Mouse (Mus musculus): ENCODE data around the gene Bach2. TPM values are rescaled to one million over a fixed set of nuclear protein-coding genes. Genes with fewer than 3 reads are reported as not detected.

The Bach2 gene
- polyA plus RNA-seq, 1 experiment from 2014 or later: 12.2 TPM

DNA sequence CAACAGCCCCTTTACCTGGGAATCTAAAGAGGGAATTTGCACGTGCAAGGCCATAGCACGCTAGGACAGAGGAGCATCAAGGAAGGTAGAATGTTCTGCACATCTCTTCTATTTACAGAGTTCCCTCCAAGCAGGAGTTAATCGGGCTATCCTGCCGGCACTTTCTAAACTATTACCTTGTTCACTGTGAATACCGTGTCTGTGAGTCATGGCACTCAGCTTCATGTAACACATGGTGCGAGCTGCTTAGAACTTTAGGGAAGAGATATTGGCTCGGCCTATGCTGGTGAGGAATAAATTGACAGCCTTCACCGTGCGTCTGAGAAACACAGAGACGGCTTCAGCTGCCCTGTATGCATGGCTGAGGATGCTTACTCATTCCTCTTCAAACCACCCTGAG is 99.8 kb downstream of the Bach2 start:
- H3K4me3 ChIP-seq: no peak overlapping the region
- no peak overlapping the region for H3K27ac ChIP-seq
- H3K9me3 ChIP-seq: no peaks in the 10 kb centered on the region
- peaks cover 34% of the 10 kb centered on the region for H3K4me1 ChIP-seq
- no peaks in the 10 kb centered on the region for H3K36me3 ChIP-seq
- H3K27me3 ChIP-seq: no peaks in the 10 kb centered on the region
- no peak overlapping the region for H3K9ac ChIP-seq
- no peak for ATAC-seq (ENCODE audit: low FRiP score, low read depth)
- 57% methylated on average over 10 of the region's 10 CpGs for WGBS
- H3K4me2 ChIP-seq (replicated peaks): no peak overlapping the region

DNA sequence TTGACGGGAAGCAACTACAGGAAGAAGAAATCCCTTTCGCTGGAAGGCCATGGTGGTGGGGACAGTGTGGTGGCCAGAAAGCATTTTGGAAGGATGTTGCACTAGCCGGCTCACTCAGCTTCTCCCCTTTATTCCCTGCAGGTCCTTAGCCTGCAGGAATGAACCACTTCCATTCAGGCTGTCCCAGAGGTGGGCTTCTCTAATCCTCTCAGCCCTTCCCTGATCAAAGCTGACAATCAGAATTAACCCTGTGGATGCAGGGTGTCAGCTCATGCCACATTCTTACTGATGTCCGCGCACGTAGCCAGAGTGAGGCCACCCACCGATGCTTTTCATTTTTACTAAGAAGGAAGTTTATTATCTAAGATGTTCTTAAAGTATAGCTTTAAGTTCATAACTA is 102.2 kb downstream of the Bach2 start:
- no peak for ATAC-seq (ENCODE audit: low FRiP score, low read depth)
- WGBS: 83% methylated on average over 7 of the region's 7 CpGs

DNA sequence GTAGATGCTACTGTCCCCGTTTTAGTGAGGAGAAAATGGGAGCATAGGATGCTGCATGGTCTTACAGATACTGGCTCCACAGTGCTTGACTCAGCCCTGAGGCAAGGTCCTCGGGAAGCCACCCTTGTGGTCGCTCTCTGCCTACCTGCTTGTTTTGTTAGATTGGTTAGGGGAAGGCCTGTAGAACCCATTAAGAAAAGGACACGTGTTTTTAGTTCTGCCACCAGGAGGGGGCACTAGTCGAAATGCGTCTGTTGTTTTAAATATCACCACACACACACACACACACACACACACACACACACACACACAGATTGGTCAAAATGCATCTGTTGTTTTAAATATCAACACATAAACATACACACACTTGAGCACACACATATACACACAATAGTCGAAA is 103.7 kb downstream of the Bach2 start:
- H3K36me3 ChIP-seq: no peaks in the 10 kb centered on the region
- no peak for ATAC-seq (ENCODE audit: low FRiP score, low read depth)
- H3K9ac ChIP-seq: no peak overlapping the region
- no peak overlapping the region for H3K4me2 ChIP-seq (replicated peaks)
- H3K27ac ChIP-seq: no peak overlapping the region
- H3K9me3 ChIP-seq: no peaks in the 10 kb centered on the region
- no peak overlapping the region for H3K4me3 ChIP-seq
- peaks cover 19% of the 10 kb centered on the region for H3K4me1 ChIP-seq
- H3K27me3 ChIP-seq: no peaks in the 10 kb centered on the region
- 68% methylated on average over 7 of the region's 7 CpGs for WGBS

More for the DNA sequence above, 102.2 kb downstream of the Bach2 start:
- no peak overlapping the region for H3K4me3 ChIP-seq
- peaks cover 30% of the 10 kb centered on the region for H3K4me1 ChIP-seq
- no peaks in the 10 kb centered on the region for H3K36me3 ChIP-seq
- no peak overlapping the region for H3K27ac ChIP-seq
- no peaks in the 10 kb centered on the region for H3K9me3 ChIP-seq
- H3K27me3 ChIP-seq: no peaks in the 10 kb centered on the region
- H3K4me2 ChIP-seq (replicated peaks): no peak overlapping the region
- no peak overlapping the region for H3K9ac ChIP-seq

DNA sequence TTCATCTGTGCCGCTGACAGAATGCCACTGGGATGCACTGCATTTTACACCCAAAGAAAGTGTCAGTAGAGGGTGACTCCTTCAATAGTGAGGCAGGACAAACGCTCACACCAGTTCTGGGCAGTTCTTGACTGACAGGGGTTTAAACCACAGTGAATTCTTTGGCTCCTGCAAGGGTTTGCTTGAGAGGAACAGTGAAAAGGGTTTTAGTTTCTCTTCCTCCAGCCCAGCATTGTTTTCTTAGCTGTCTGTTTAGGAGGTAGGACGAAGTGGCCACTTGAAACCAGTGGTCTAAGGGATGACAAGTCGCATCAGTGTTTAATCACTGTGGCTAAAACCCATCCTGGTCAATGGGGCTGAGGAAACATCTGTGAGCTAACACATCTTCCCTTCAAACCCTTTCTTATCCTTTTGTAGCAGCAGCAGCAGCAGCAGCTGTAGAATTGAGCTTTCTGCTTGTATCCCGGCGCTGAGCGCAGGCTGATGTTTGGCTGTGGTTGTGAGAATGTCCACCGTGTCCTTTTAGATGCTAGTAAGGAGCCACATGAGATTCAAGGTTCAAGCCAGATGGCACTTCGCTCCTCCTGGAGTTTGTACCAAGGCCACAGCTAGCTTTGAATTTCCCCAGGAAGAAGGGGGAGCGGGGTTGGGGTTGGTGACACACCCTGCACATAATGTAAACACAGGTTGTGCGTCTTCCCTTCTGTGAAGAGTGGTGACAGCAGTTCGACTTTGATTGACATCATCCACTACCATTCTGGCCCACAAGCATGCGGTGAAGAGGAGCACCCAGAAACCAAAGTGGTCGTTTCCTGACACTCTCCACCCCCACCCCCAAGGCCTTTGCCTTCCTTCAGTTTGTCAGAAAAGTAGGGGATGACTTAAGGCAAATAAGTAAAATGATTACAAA is 104.9 kb downstream of the Bach2 start:
- Histone ChIP-seq H3K9me3 (no peaks in the 10 kb centered on the region), H3K27me3 (no peaks in the 10 kb centered on the region), H3K4me2 (replicated peaks) (no peak overlapping the region), H3K27ac (no peak overlapping the region), H3K9ac (no peak overlapping the region), H3K4me3 (no peak overlapping the region), H3K36me3 (no peaks in the 10 kb centered on the region), H3K4me1 (peaks cover 9% of the 10 kb centered on the region)
- ATAC-seq (ENCODE audit: low FRiP score, low read depth): no peak
- WGBS: 72% methylated on average over 14 of the region's 14 CpGs

DNA sequence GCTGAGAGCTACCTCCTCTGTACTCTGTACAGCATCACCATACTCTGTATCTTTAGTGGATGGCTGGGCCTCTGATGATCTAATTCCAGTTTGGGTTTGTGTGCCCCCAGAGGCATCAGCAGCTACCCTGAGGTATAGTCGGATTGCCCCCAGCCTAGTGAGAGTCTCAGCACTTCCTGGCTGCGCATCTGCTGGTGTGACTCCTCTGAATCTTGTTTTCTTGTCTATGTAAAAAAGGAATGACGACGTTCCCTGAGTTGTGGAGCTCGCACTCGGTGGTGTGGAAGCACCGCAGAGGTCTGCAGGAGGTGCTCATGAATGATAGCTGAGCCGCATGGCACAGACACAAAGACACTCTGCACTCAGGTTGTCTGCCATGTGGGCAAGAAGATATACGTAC is 105.7 kb downstream of the Bach2 start:
- ATAC-seq (ENCODE audit: low FRiP score, low read depth): no peak
- no peak overlapping the region for H3K4me3 ChIP-seq
- H3K4me1 ChIP-seq: peaks cover 4% of the 10 kb centered on the region
- no peak overlapping the region for H3K4me2 ChIP-seq (replicated peaks)
- 88% methylated on average over 9 of the region's 9 CpGs for WGBS
- no peak overlapping the region for H3K9ac ChIP-seq
- no peak overlapping the region for H3K27ac ChIP-seq
- H3K36me3 ChIP-seq: no peaks in the 10 kb centered on the region
- no peaks in the 10 kb centered on the region for H3K9me3 ChIP-seq
- H3K27me3 ChIP-seq: no peaks in the 10 kb centered on the region

DNA sequence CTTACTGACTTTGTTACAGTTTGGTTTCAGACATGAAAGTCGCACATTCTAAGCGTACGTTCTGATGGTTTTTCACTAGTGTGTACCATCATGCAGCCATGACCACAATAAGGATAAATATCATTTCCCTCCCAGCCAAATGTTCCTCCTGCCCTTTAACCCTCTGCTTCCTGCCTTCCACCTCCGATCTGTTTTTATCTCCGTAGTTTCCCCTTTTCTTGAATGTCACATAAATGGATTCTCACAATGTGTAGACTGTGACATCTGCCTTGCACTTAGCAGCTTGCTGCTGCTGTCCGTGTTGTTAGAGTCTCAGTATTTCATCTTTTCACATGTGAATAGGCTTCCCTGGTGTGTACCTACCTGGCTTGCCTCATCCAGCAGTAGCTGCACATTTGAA is 108.6 kb downstream of the Bach2 start:
- Histone ChIP-seq H3K27me3 (no peaks in the 10 kb centered on the region), H3K4me2 (replicated peaks) (no peak overlapping the region), H3K36me3 (no peaks in the 10 kb centered on the region), H3K9me3 (no peaks in the 10 kb centered on the region), H3K27ac (no peak overlapping the region), H3K9ac (no peak overlapping the region), H3K4me1 (peaks cover 17% of the 10 kb centered on the region), H3K4me3 (no peak overlapping the region)
- 70% methylated on average over 6 of the region's 6 CpGs for WGBS
- no peak for ATAC-seq (ENCODE audit: low FRiP score, low read depth)

DNA sequence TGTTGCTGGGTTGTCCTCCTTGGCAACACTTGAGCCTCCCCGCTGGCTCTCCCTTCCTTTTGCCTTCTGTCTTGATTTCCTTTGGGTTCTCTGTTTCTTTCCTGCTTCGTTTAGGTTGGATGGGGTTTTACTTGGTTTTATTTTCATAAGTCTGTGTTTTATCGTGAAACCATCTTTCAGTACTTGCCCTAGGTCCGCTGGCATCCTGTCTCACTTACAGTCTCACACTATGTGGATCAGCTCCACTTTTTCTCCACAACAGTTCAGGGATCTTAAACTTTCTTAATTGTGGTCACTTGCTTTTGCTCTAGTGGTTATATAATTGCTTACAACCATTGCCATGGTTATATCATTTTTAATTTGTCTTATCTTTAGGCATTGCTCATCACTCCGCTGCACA is 109.1 kb downstream of the Bach2 start:
- no peak for ATAC-seq (ENCODE audit: low FRiP score, low read depth)
- no peaks in the 10 kb centered on the region for H3K27me3 ChIP-seq
- H3K9ac ChIP-seq: no peak overlapping the region
- H3K27ac ChIP-seq: no peak overlapping the region
- H3K4me3 ChIP-seq: no peak overlapping the region
- peaks cover 20% of the 10 kb centered on the region for H3K4me1 ChIP-seq
- no peaks in the 10 kb centered on the region for H3K9me3 ChIP-seq
- H3K4me2 ChIP-seq (replicated peaks): no peak overlapping the region
- WGBS: 86% methylated on average over 5 of the region's 5 CpGs
- no peaks in the 10 kb centered on the region for H3K36me3 ChIP-seq

DNA sequence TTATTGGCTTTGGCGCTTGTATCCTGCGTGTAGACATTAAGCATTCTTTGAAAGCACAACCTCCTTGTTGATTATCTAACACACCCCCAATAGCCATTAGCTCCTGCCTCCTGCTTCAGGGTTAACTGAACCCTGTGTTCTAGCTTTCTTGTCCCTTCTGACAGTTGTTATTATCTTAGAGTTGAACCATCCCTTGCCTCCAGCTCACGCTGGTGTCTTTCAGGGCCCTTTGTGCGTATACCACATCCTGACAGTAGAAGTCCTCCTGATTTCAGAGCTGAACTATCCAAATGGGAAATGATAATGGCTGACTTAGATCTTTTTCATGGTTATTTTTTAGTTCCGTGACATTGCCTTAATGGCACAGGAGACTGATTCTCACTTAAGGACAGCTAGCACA is 110.8 kb downstream of the Bach2 start:
- ATAC-seq (ENCODE audit: low FRiP score, low read depth): no peak
- Histone ChIP-seq H3K4me3 (no peak overlapping the region), H3K36me3 (no peaks in the 10 kb centered on the region), H3K9ac (no peak overlapping the region), H3K27ac (no peak overlapping the region), H3K27me3 (no peaks in the 10 kb centered on the region), H3K4me1 (peaks cover 27% of the 10 kb centered on the region), H3K9me3 (no peaks in the 10 kb centered on the region), H3K4me2 (replicated peaks) (no peak overlapping the region)
- 95% methylated on average over 5 of the region's 5 CpGs for WGBS

DNA sequence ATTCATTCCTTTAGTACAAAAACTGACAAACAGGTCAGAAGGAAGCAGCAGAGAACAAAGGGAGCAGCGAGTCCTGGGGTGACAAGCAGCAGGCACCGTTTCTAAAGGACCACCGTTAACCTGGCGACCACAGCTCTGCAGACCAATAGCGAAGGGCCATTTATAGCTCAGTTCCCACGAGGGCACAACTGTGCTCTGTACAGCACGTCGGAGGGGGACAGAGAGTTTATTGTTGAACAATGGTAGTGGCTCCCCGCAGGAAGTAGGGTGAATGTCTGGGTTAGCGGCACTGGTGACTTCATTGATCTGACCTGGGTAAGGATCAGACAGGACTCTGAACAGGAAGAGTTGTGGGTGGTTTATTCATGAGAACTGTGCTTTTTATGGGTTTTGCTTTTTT is 112.6 kb downstream of the Bach2 start:
- no peak overlapping the region for H3K4me2 ChIP-seq (replicated peaks)
- WGBS: 24% methylated on average over 10 of the region's 10 CpGs
- no peaks in the 10 kb centered on the region for H3K27me3 ChIP-seq
- H3K9me3 ChIP-seq: no peaks in the 10 kb centered on the region
- H3K4me3 ChIP-seq: no peak overlapping the region
- ATAC-seq (ENCODE audit: low FRiP score, low read depth): no peak
- H3K27ac ChIP-seq: no peak overlapping the region
- no peak overlapping the region for H3K9ac ChIP-seq
- H3K4me1 ChIP-seq: peaks cover 44% of the 10 kb centered on the region
- no peaks in the 10 kb centered on the region for H3K36me3 ChIP-seq

DNA sequence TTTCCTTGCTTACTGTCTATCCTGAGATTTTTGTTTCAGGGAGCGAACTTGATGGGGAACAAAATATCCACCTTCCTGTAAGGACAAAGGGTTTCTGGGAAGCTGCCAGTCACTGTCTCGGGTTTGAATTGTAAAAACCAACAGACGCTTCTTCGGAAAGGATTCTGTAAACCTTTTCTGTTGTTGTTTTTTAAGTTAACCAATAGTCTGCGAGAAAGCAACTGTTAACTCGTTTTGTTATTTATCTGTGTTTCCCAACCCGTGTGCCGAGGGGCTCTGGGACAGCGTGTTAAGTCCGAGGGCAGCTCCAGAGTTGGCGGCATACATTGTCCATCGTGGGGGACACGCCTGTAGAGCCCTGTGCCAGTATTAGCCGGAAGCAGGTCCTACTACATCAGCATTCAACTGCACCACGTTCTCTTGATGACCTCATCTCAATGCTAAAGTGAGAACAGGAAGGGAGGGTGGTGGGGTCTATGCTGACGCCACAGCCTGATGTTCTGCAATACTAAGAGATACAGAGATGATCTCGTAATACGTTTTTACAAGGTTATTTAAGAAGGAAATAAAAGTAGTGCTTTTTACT is 113.2 kb downstream of the Bach2 start:
- no peak overlapping the region for H3K27ac ChIP-seq
- no peak overlapping the region for H3K9ac ChIP-seq
- no peaks in the 10 kb centered on the region for H3K27me3 ChIP-seq
- H3K4me1 ChIP-seq: peaks cover 49% of the 10 kb centered on the region
- ATAC-seq (ENCODE audit: low FRiP score, low read depth): no peak
- H3K4me3 ChIP-seq: no peak overlapping the region
- H3K4me2 ChIP-seq (replicated peaks): no peak overlapping the region
- no peaks in the 10 kb centered on the region for H3K36me3 ChIP-seq
- no peaks in the 10 kb centered on the region for H3K9me3 ChIP-seq
- WGBS: 69% methylated on average over 18 of the region's 18 CpGs

DNA sequence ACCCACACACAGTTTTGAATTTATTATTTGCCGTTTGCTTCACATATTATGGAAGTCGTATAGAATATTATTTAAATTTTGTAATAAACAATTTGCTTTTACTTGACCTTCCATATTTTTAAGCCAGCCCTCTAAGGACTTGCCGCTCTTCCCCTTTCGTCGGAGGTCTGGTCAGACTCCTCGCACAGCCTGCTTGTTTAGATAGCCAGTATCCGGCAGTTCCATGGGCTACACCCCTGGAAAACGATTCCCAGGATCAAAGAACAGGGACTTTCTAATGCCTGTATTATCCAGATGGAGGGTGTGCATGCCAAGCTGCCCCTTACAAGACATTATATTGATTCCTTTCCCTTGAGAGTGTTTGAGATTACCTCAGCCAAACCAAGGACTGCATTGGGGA is 113.8 kb downstream of the Bach2 start:
- Histone ChIP-seq H3K4me1 (peaks cover 47% of the 10 kb centered on the region), H3K27me3 (no peaks in the 10 kb centered on the region), H3K9ac (no peak overlapping the region), H3K4me3 (no peak overlapping the region), H3K27ac (peak overlapping the region; percentile 48), H3K9me3 (no peaks in the 10 kb centered on the region), H3K36me3 (no peaks in the 10 kb centered on the region), H3K4me2 (replicated peaks) (0 out of 2 replicates have a peak overlapping the region, but pooled peaks have one; percentile 16)
- WGBS: 55% methylated on average over 8 of the region's 8 CpGs
- no peak for ATAC-seq (ENCODE audit: low FRiP score, low read depth)

DNA sequence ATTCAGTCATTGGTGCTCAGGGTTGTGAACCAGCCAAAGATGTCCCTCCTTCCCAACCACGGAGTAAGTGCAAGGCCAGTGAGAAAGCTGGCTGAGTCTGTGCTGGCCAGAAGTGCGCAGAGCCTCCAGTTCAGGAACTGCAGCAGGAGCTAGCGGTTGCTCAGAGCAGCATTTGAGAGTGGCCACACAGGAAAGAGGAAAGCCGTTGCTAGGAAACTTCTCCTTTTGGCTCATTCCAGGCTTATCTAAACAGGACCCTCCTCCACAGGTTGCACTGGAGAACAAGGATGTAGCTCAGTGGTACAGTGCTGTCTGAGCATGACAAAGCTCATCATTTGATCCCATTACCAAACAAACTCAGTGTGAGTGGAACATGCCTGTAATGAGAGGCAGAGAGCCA is 114.2 kb downstream of the Bach2 start:
- 0 out of 2 replicates have a peak overlapping the region, but pooled peaks have one; percentile 16 for H3K4me2 ChIP-seq (replicated peaks)
- H3K4me1 ChIP-seq: peaks cover 50% of the 10 kb centered on the region
- H3K9ac ChIP-seq: no peak overlapping the region
- WGBS: 40% methylated on average over 4 of the region's 4 CpGs
- peak; percentile 45; the same call in 1 of the 2 replicates for ATAC-seq (ENCODE audit: low FRiP score, low read depth)
- H3K9me3 ChIP-seq: no peaks in the 10 kb centered on the region
- no peaks in the 10 kb centered on the region for H3K27me3 ChIP-seq
- peak overlapping the region; percentile 48 for H3K27ac ChIP-seq
- H3K4me3 ChIP-seq: no peak overlapping the region
- no peaks in the 10 kb centered on the region for H3K36me3 ChIP-seq

All from limb, embryonic 13.5 days (tissue).